Comparison of ENCODE assay signal across 16 mouse cellular contexts in genomic region chr4:131239132-131239531, GRCm38 (mm10).
DNase-seq lines count a peak whose midpoint lies in the region; ATAC-seq and TF ChIP-seq lines count a peak whose summit lies in the region.
"Had no signal": no experiment of that assay in that cellular context is flagged by ENCODE, and none has a peak within 500 bp of the region (broad histone marks: within the 10 kb centered on the region; RNA-seq: fewer than 3 reads in every experiment).

No protein-coding gene starts in this region.

- no peaks in the 10 kb centered on the region for H3K79me2 ChIP-seq in heart, adult 2 months (replicated peaks; ENCODE audit: control insufficient read depth, insufficient read depth, low read length)

- no peak overlapping the region for H3K27ac ChIP-seq in heart, adult 2 months
- H3K27ac ChIP-seq in lung, embryonic 14.5 days (ENCODE audit: low read depth), result no peak overlapping the region
- H3K27ac ChIP-seq in forebrain, embryonic 12.5 days, result peak overlapping the region; percentile 95
- H3K27ac ChIP-seq in thymus, adult 2 months (ENCODE audit: control insufficient read depth, insufficient read depth, low read length), result no peak overlapping the region
- H3K27ac ChIP-seq: hindbrain, embryonic 12.5 days; lung, embryonic 15.5 days; neural tube, embryonic 13.5 days had no signal

- peaks cover 8% of the 10 kb centered on the region for H3K4me1 ChIP-seq in heart, adult 2 months (ENCODE audit: control insufficient read depth, insufficient read depth, low read length)
- H3K4me1 ChIP-seq in lung, embryonic 14.5 days (ENCODE audit: insufficient read depth), result no peaks in the 10 kb centered on the region
- H3K4me1 ChIP-seq in forebrain, embryonic 12.5 days, result peaks cover 55% of the 10 kb centered on the region
- no peaks in the 10 kb centered on the region for H3K4me1 ChIP-seq in thymus, adult 2 months (replicated peaks; ENCODE audit: control insufficient read depth, insufficient read depth, low read length)
- H3K4me1 ChIP-seq: lung, embryonic 15.5 days; megakaryocyte, embryonic 14.5 days had no signal

- H3K9me3 ChIP-seq in lung, embryonic 14.5 days (ENCODE audit: low read depth, low read length), result no peaks in the 10 kb centered on the region
- no peaks in the 10 kb centered on the region for H3K9me3 ChIP-seq in forebrain, embryonic 12.5 days
- H3K9me3 ChIP-seq: hindbrain, embryonic 12.5 days; lung, embryonic 15.5 days; neural tube, embryonic 13.5 days had no signal

- TF ChIP-seq EP300 in heart, adult 2 months (IDR thresholded peaks at IDR 0.05; ENCODE audit: insufficient read depth, low read depth, low read length), result no peak

- TF ChIP-seq POLR2A in heart, adult 2 months (IDR thresholded peaks at IDR 0.05; ENCODE audit: insufficient read depth, low read depth, low read length), result no peak
- no peak for TF ChIP-seq POLR2A in thymus, adult 2 months (IDR thresholded peaks at IDR 0.05; ENCODE audit: control insufficient read depth, extremely low read depth, insufficient read depth, low read length, poor library complexity)

- peak; percentile 25 for TF ChIP-seq CTCF in heart, adult 2 months (IDR thresholded peaks at IDR 0.05)
- 0 out of 2 replicates have a peak, but pooled peaks have one; percentile 30 for TF ChIP-seq CTCF in lung, embryonic 14.5 days (IDR thresholded peaks at IDR 0.05; ENCODE audit: low read depth)
- TF ChIP-seq CTCF in thymus, adult 2 months (IDR thresholded peaks at IDR 0.05; ENCODE audit: borderline replicate concordance, control insufficient read depth, extremely low read depth, insufficient read depth, low read length, poor library complexity), result no peak

- no peaks in the 10 kb centered on the region for H3K36me3 ChIP-seq in heart, adult 2 months (ENCODE audit: control insufficient read depth, insufficient read depth, low read length)
- no peaks in the 10 kb centered on the region for H3K36me3 ChIP-seq in lung, embryonic 14.5 days (ENCODE audit: insufficient read depth)
- H3K36me3 ChIP-seq in forebrain, embryonic 12.5 days (replicated peaks), result no peaks in the 10 kb centered on the region
- H3K36me3 ChIP-seq in thymus, adult 2 months (ENCODE audit: control insufficient read depth, insufficient read depth, low read length), result no peaks in the 10 kb centered on the region
- H3K36me3 ChIP-seq: hindbrain, embryonic 12.5 days; lung, embryonic 15.5 days; neural tube, embryonic 13.5 days had no signal

- no peak for DNase-seq in heart, adult 2 months
- no peak for DNase-seq in heart, postnatal 4 days
- no peak for DNase-seq in lung, embryonic 14.5 days
- DNase-seq in lung, postnatal 14 days, result no peak
- DNase-seq in left cerebral cortex, postnatal 25 days (ENCODE audit: low spot score in 2 of 2), result no peak
- DNase-seq in thymus, adult 2 months, result no peak
- no peak for DNase-seq in Muller cell, postnatal 12 days (ENCODE audit: inconsistent ontology term)
- DNase-seq: cerebellum, postnatal 14 days; kidney, adult 18-20 months; right cerebral cortex, postnatal 4 days; thymus, postnatal 14 days had no signal

- H3K4me3 ChIP-seq in heart, adult 2 months, result no peak overlapping the region
- H3K4me3 ChIP-seq in lung, embryonic 14.5 days (ENCODE audit: low read depth, low read length), result no peak overlapping the region
- no peak overlapping the region for H3K4me3 ChIP-seq in forebrain, embryonic 12.5 days (replicated peaks)
- H3K4me3 ChIP-seq in thymus, adult 2 months (ENCODE audit: control insufficient read depth, insufficient read depth, low read length), result no peak overlapping the region
- H3K4me3 ChIP-seq: hindbrain, embryonic 12.5 days; lung, embryonic 15.5 days; megakaryocyte, embryonic 14.5 days; neural tube, embryonic 13.5 days had no signal

- WGBS in heart, adult 2 months, result 74% methylated on average over 5 of the region's 5 CpGs
- WGBS in lung, embryonic 14.5 days, result 66% methylated on average over 5 of the region's 5 CpGs
- WGBS in forebrain, embryonic 12.5 days, result 49% methylated on average over 5 of the region's 5 CpGs
- WGBS in thymus, adult 2 months, result 75% methylated on average over 5 of the region's 5 CpGs

- H3K27me3 ChIP-seq in heart, adult 2 months (ENCODE audit: control insufficient read depth, insufficient read depth, low read length), result no peaks in the 10 kb centered on the region
- no peaks in the 10 kb centered on the region for H3K27me3 ChIP-seq in lung, embryonic 14.5 days (ENCODE audit: insufficient read depth, low read length)
- H3K27me3 ChIP-seq in forebrain, embryonic 12.5 days, result no peaks in the 10 kb centered on the region
- no peaks in the 10 kb centered on the region for H3K27me3 ChIP-seq in thymus, adult 2 months (ENCODE audit: control insufficient read depth, insufficient read depth, low read length)
- H3K27me3 ChIP-seq: hindbrain, embryonic 12.5 days; lung, embryonic 15.5 days; megakaryocyte, embryonic 14.5 days had no signal

- no peak overlapping the region for H3K9ac ChIP-seq in heart, adult 2 months (ENCODE audit: low read depth, low read length)
- H3K9ac ChIP-seq in lung, embryonic 14.5 days, result no peak overlapping the region
- H3K9ac ChIP-seq in forebrain, embryonic 12.5 days, result no peak overlapping the region
- H3K9ac ChIP-seq: hindbrain, embryonic 12.5 days; lung, embryonic 15.5 days; neural tube, embryonic 13.5 days had no signal

- no peak overlapping the region for H3K4me2 ChIP-seq in lung, embryonic 14.5 days
- no peak overlapping the region for H3K4me2 ChIP-seq in forebrain, embryonic 12.5 days
- H3K4me2 ChIP-seq: hindbrain, embryonic 12.5 days; lung, embryonic 15.5 days; neural tube, embryonic 13.5 days had no signal

- no peak for ATAC-seq in lung, embryonic 14.5 days (ENCODE audit: insufficient read depth)
- ATAC-seq in forebrain, embryonic 12.5 days (ENCODE audit: low FRiP score), result no peak

- intact Hi-C loops in heart, adult 2 months (cut with DNase I), result no loop called here
- intact Hi-C loops in left cerebral cortex, postnatal 25 days (cut with DNase I), result no loop called here
